12 mouse cellular contexts compared by ENCODE assay signal in genomic region chr9:89907941-89908340, GRCm38 (mm10). TPM values are rescaled to one million over a fixed set of nuclear protein-coding genes. Genes with fewer than 3 reads are reported as not detected.
DNase-seq lines count a peak whose midpoint lies in the region; ATAC-seq and TF ChIP-seq lines count a peak whose summit lies in the region.
"Had no signal": no experiment of that assay in that cellular context is flagged by ENCODE, and none has a peak within 500 bp of the region (broad histone marks: within the 10 kb centered on the region; RNA-seq: fewer than 3 reads in every experiment).

No protein-coding gene starts in this region.

- H3K27me3 ChIP-seq in heart, embryonic 14.5 days (ENCODE audit: control insufficient read depth, insufficient read depth, low read length): peaks cover 73% of the 10 kb centered on the region
- peaks cover 66% of the 10 kb centered on the region for H3K27me3 ChIP-seq in midbrain, embryonic 11.5 days (ENCODE audit: control insufficient read depth, insufficient read depth, low read length)
- peaks cover 82% of the 10 kb centered on the region for H3K27me3 ChIP-seq in midbrain, embryonic 10.5 days (ENCODE audit: low read depth, poor library complexity, severe bottlenecking)
- H3K27me3 ChIP-seq in midbrain, embryonic 15.5 days (replicated peaks): peaks cover 52% of the 10 kb centered on the region

- ATAC-seq in heart, embryonic 14.5 days (ENCODE audit: insufficient number of reproducible peaks, insufficient read depth, low FRiP score, low read depth): no peak
- ATAC-seq in midbrain, embryonic 11.5 days (ENCODE audit: low FRiP score): no peak
- ATAC-seq in midbrain, embryonic 15.5 days (replicated peaks): no peak

- no peaks in the 10 kb centered on the region for H3K9me3 ChIP-seq in heart, embryonic 14.5 days (ENCODE audit: control insufficient read depth, low read length)
- H3K9me3 ChIP-seq in midbrain, embryonic 11.5 days (ENCODE audit: control insufficient read depth, low read length): no peaks in the 10 kb centered on the region
- H3K9me3 ChIP-seq in midbrain, embryonic 10.5 days (replicated peaks): no peaks in the 10 kb centered on the region
- H3K9me3 ChIP-seq in midbrain, embryonic 15.5 days: no peaks in the 10 kb centered on the region

- H3K4me2 ChIP-seq in heart, embryonic 14.5 days (ENCODE audit: low read length): peak overlapping the region; percentile 95; the same call in 1 of the 2 replicates
- no peak overlapping the region for H3K4me2 ChIP-seq in midbrain, embryonic 11.5 days
- H3K4me2 ChIP-seq in midbrain, embryonic 15.5 days: peak overlapping the region; percentile 88

- TF ChIP-seq CTCF in left cerebral cortex, adult 2 months (IDR thresholded peaks at IDR 0.05): no peak

- no peak for DNase-seq in heart, postnatal 10 days
- DNase-seq in midbrain, embryonic 11.5 days (ENCODE audit: low spot score, missing footprints): peak; percentile 91
- no peak for DNase-seq in midbrain, embryonic 10.5 days (ENCODE audit: low spot score)
- DNase-seq in urinary bladder, postnatal 25 days (ENCODE audit: low spot score): no peak
- no peak for DNase-seq in left cerebral cortex, adult 2 months (ENCODE audit: extremely low spot score in 1 of 2, low spot score in 2 of 2)
- DNase-seq: kidney, adult 2 months; lung, adult 2 months; thymus, postnatal 36 days had no signal

- intact Hi-C loops in heart, postnatal 10 days (cut with DNase I): no loop called here
- intact Hi-C loops in left cerebral cortex, adult 2 months (cut with DNase I): loop anchor here (2.0 kb wide), 2 partner anchors 65 to 81 kb away; no protein-coding TSS in a partner anchor

- H3K4me3 ChIP-seq in heart, embryonic 14.5 days (ENCODE audit: control insufficient read depth in 1 of 2, insufficient read depth in 1 of 2, low read depth in 1 of 2, low read length in 2 of 2): peak overlapping the region in 1 of 2 experiments; percentile 46; a peak in 1 of 4 replicates
- no peak overlapping the region for H3K4me3 ChIP-seq in midbrain, embryonic 11.5 days (ENCODE audit: low read depth, low read length)
- no peak overlapping the region for H3K4me3 ChIP-seq in midbrain, embryonic 10.5 days
- peak overlapping the region; percentile 61; the same call in 1 of the 2 replicates for H3K4me3 ChIP-seq in midbrain, embryonic 15.5 days
- no peak overlapping the region for H3K4me3 ChIP-seq in left cerebral cortex, adult 2 months

- no peak overlapping the region for H3K9ac ChIP-seq in heart, embryonic 14.5 days (ENCODE audit: low read length)
- no peak overlapping the region for H3K9ac ChIP-seq in midbrain, embryonic 11.5 days (ENCODE audit: low read length)
- H3K9ac ChIP-seq in midbrain, embryonic 15.5 days: no peak overlapping the region

- no peaks in the 10 kb centered on the region for H3K36me3 ChIP-seq in heart, embryonic 14.5 days (ENCODE audit: control insufficient read depth, insufficient read depth, low read length)
- no peaks in the 10 kb centered on the region for H3K36me3 ChIP-seq in midbrain, embryonic 11.5 days (ENCODE audit: control insufficient read depth, insufficient read depth, low read length)
- H3K36me3 ChIP-seq in midbrain, embryonic 10.5 days: no peaks in the 10 kb centered on the region
- no peaks in the 10 kb centered on the region for H3K36me3 ChIP-seq in midbrain, embryonic 15.5 days (replicated peaks)

- peaks cover 4 to 16% of the 10 kb centered on the region in 2 experiments; a peak in 3 of 4 replicates for H3K4me1 ChIP-seq in heart, embryonic 14.5 days (ENCODE audit: control insufficient read depth in 2 of 2, insufficient read depth in 2 of 2, low read length in 2 of 2)
- peaks cover 11% of the 10 kb centered on the region for H3K4me1 ChIP-seq in midbrain, embryonic 11.5 days (ENCODE audit: control insufficient read depth, insufficient read depth, low read length)
- peaks cover 32% of the 10 kb centered on the region for H3K4me1 ChIP-seq in midbrain, embryonic 10.5 days
- peaks cover 26% of the 10 kb centered on the region for H3K4me1 ChIP-seq in midbrain, embryonic 15.5 days

- no peak overlapping the region for H3K27ac ChIP-seq in heart, embryonic 14.5 days (replicated peaks in 1 of 2; ENCODE audit: control insufficient read depth in 1 of 2, insufficient read depth in 1 of 2, low read depth in 2 of 2, low read length in 2 of 2)
- no peak overlapping the region for H3K27ac ChIP-seq in midbrain, embryonic 11.5 days (ENCODE audit: low read depth, low read length)
- no peak overlapping the region for H3K27ac ChIP-seq in midbrain, embryonic 10.5 days (replicated peaks)
- no peak overlapping the region for H3K27ac ChIP-seq in midbrain, embryonic 15.5 days
- H3K27ac ChIP-seq in left cerebral cortex, adult 2 months: no peak overlapping the region

RNA-seq across cellular contexts. Expression of gene Rasgrf1, which starts 1.8 kb away (rescaled TPM):
- 0.08 and 0.11 TPM in 2 replicates for polyA plus RNA-seq in heart, embryonic 14.5 days (2014; fragmentation: Nextera tagmentation; extraction: Ambion mirVana)
- total RNA-seq in heart, postnatal 10 days (2021): not detected
- 0.07 and 0.18 TPM in 2 replicates for polyA plus RNA-seq in midbrain, embryonic 11.5 days (2014; fragmentation: Nextera tagmentation; extraction: Ambion mirVana)
- polyA plus RNA-seq in midbrain, embryonic 10.5 days (2016; fragmentation: Nextera tagmentation; extraction: Ambion mirVana): 0.02 and 0.06 TPM in 2 replicates
- 4.4 and 5.3 TPM in 2 replicates for polyA plus RNA-seq in midbrain, embryonic 15.5 days (2015; fragmentation: Nextera tagmentation; extraction: Ambion mirVana)
- total RNA-seq in left cerebral cortex, adult 2 months (2021): 100 to 1,000 TPM; 273 to 297 TPM
- total RNA-seq: gastrocnemius, postnatal 25 days had no signal
- polyA plus RNA-seq: liver, adult 2 months had no signal
